Mouse (Mus musculus) liver, embryonic 13.5 days (tissue): ENCODE measurements around the gene Mansc4. TPM values are rescaled to one million over a fixed set of nuclear protein-coding genes. Genes with fewer than 3 reads are reported as not detected.

Source experiments
- polyA plus RNA-seq: library from polyadenylated mRNA; unstranded; fragments of >200 nt; fragmentation: Nextera tagmentation; extraction: Ambion mirVana; gene quantifications from 2 replicates; pipeline ENCODE4 v1.2.1, GENCODE M21; 2015

Mansc4 gene
- polyA plus RNA-seq, 1 experiment from 2014 or later = not detected

Other genes starting within 250 kb of the Mansc4 start
- not detected in 2 replicates for gene Smco2, start 236.9 kb downstream of the Mansc4 start, polyA plus RNA-seq
- 9.0 and 13.6 TPM in 2 replicates for gene Ppfibp1, start 198.5 kb downstream of the Mansc4 start, polyA plus RNA-seq
- not detected in 2 replicates for gene 1700034J05Rik, start 132.6 kb downstream of the Mansc4 start, polyA plus RNA-seq
- gene Rep15, start 54.4 kb downstream of the Mansc4 start, polyA plus RNA-seq = 0.46 and 0.48 TPM in 2 replicates
- 69.5 and 75.8 TPM in 2 replicates for gene Mrps35, start 44.3 kb downstream of the Mansc4 start, polyA plus RNA-seq
- gene Klhl42, start 4.3 kb upstream of the Mansc4 start, polyA plus RNA-seq = 1.7 and 2.0 TPM in 2 replicates
- gene Pthlh, start 177.2 kb upstream of the Mansc4 start, polyA plus RNA-seq = 0.07 TPM in 1 of 2 replicates, not detected in the other